Mouse (Mus musculus) forebrain, embryonic 14.5 days (tissue): ENCODE results near the gene Ano6. TPM values are rescaled to one million over a fixed set of nuclear protein-coding genes. Genes with fewer than 3 reads are reported as not detected.
"Not testable (repeated sequence)": the region's sequence is repeated elsewhere in the genome, so short reads cannot be mapped to it uniquely, and the experiment has no call there.

Experiments
- ATAC-seq: fragments of 200-750 bp; cut with Nextera tagmentation; 2 replicates; pipeline ENCODE4 v1.8.0; 2017; ENCODE audit warnings: mild to moderate bottlenecking, moderate library complexity
- DNase-seq: peaks from one replicate; pipeline ENCODE4 v3.0.0-alpha.2; 2015; ENCODE audit warnings: low spot score
- H3K27ac ChIP-seq: fragments of 300-500 bp; sonication (generic); 2 replicates; pipeline ENCODE4 v1.5.1; 2014; ENCODE audit warnings: low read depth, mild to moderate bottlenecking, control low read depth, low read length, moderate library complexity
- H3K27me3 ChIP-seq: fragments of 300-500 bp; sonication (generic); replicated peaks from 2 replicates; pipeline ENCODE4 v1.6.1; 2014; ENCODE audit warnings: low read length, control low read depth, mixed read lengths; ENCODE audit not compliant: control insufficient read depth, insufficient read depth
- H3K36me3 ChIP-seq: fragments of 300-500 bp; sonication (generic); 2 replicates; pipeline ENCODE4 v1.6.1; 2014; ENCODE audit warnings: low read length, control low read depth; ENCODE audit not compliant: control insufficient read depth, insufficient read depth
- H3K4me1 ChIP-seq: fragments of 300-500 bp; sonication (generic); 2 replicates; pipeline ENCODE4 v1.6.1; 2014; ENCODE audit warnings: antibody characterized with exemption, low read length, control low read depth; ENCODE audit not compliant: control insufficient read depth, insufficient read depth
- H3K4me2 ChIP-seq: fragments of 300-500 bp; sonication (generic); 2 replicates; pipeline ENCODE4 v1.6.1; 2014; ENCODE audit warnings: mild to moderate bottlenecking, control low read depth, low read length
- H3K4me3 ChIP-seq: fragments of 300-500 bp; sonication (generic); 2 replicates; pipeline ENCODE4 v1.5.1; 2014; ENCODE audit warnings: low read depth, low read length, control low read depth
- H3K9ac ChIP-seq: fragments of 300-500 bp; sonication (generic); 2 replicates; pipeline ENCODE4 v1.6.1; 2014; ENCODE audit warnings: mild to moderate bottlenecking, low read length, control low read depth, moderate library complexity
- H3K9me3 ChIP-seq: fragments of 300-500 bp; sonication (generic); replicated peaks from 2 replicates; pipeline ENCODE4 v1.6.1; 2016; ENCODE audit warnings: low read length, control low read depth, mixed read lengths; ENCODE audit not compliant: control insufficient read depth
- WGBS: fragments of 180-500 bp; shearing (Covaris S2); extraction: QIAGEN DNeasy Blood & Tissue Kit; methylation state at CpG from one replicate; pipeline ENCODE4 v1.1.7; 2014; 5-methylcytosine and 5-hydroxymethylcytosine counted together
- polyA plus RNA-seq: library from polyadenylated mRNA; unstranded; fragments of >200 nt; fragmentation: Nextera tagmentation; extraction: Ambion mirVana; gene quantifications from 2 replicates; pipeline ENCODE4 v1.2.1, GENCODE M21; 2014

Gene Ano6
- polyA plus RNA-seq, 1 experiment from 2014 or later: 14.6 TPM

GRCm38 (mm10) chr15:95823383-95824306 lies 33.0 kb downstream of the Ano6 start:
- 93% methylated on average over 13 of the region's 13 CpGs for WGBS

GRCm38 (mm10) chr15:95826516-95826915 lies 35.9 kb downstream of the Ano6 start:
- no peaks in the 10 kb centered on the region for H3K9me3 ChIP-seq
- H3K9ac ChIP-seq: no peak overlapping the region
- H3K27me3 ChIP-seq: no peaks in the 10 kb centered on the region
- 91% methylated on average over 13 of the region's 13 CpGs for WGBS
- no peak overlapping the region for H3K4me3 ChIP-seq
- DNase-seq (no peak), ATAC-seq (no peak)
- no peak overlapping the region for H3K4me2 ChIP-seq
- no peaks in the 10 kb centered on the region for H3K36me3 ChIP-seq
- H3K4me1 ChIP-seq: peaks cover 14% of the 10 kb centered on the region
- H3K27ac ChIP-seq: no peak overlapping the region

More at GRCm38 (mm10) chr15:95823383-95824306, 33.0 kb downstream of the Ano6 start:
- H3K9me3 ChIP-seq: no peaks in the 10 kb centered on the region
- H3K4me2 ChIP-seq: no peak overlapping the region
- H3K27ac ChIP-seq: no peak overlapping the region
- DNase-seq: no peak
- no peak overlapping the region for H3K4me3 ChIP-seq
- no peaks in the 10 kb centered on the region for H3K27me3 ChIP-seq
- peaks cover 3% of the 10 kb centered on the region for H3K4me1 ChIP-seq
- no peaks in the 10 kb centered on the region for H3K36me3 ChIP-seq
- ATAC-seq: no peak
- no peak overlapping the region for H3K9ac ChIP-seq

DNA sequence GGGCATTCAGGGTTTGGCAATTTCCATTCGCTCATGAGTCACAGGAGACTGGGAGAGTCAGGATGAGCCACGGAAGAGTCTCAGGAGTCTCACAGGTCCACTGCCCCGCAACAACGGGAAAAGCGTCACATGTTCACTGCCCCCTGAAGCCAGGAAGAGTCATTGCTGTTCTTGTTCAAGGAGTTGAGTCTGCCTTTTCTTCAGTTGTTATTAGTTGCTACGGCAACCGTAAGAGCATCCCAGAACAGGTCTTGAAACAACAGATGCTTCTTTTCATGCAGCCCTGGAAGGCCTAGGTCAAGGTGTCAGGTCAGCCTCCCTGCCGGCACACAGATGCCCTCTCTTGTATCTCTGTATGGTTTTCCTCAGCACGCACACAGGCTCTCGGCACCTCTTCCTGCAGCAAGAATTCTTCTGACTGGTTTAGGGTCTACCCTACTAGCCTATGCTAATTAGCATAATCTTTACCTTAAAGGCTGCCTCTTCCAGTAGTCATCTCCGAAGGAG lies 36.9 kb downstream of the Ano6 start:
- no peak overlapping the region for H3K4me2 ChIP-seq
- ATAC-seq: no peak

GRCm38 (mm10) chr15:95828018-95828646 lies 37.5 kb downstream of the Ano6 start:
- peaks cover 14% of the 10 kb centered on the region for H3K4me1 ChIP-seq
- not testable (repeated sequence) for H3K4me3 ChIP-seq, H3K9me3 ChIP-seq, DNase-seq, H3K36me3 ChIP-seq, H3K4me2 ChIP-seq, H3K9ac ChIP-seq, H3K27ac ChIP-seq, ATAC-seq, H3K27me3 ChIP-seq
- 64% methylated on average over 8 of the region's 8 CpGs for WGBS

More for the DNA sequence above, 36.9 kb downstream of the Ano6 start:
- 49% methylated on average over 11 of the region's 11 CpGs for WGBS
- Histone ChIP-seq H3K9ac (no peak overlapping the region), H3K9me3 (no peaks in the 10 kb centered on the region), H3K4me1 (peaks cover 14% of the 10 kb centered on the region), H3K4me3 (no peak overlapping the region), H3K27me3 (no peaks in the 10 kb centered on the region), H3K36me3 (no peaks in the 10 kb centered on the region), H3K27ac (no peak overlapping the region)
- peak; percentile 25 for DNase-seq

- Histone ChIP-seq H3K27me3 (no peaks in the 10 kb centered on the region), H3K9ac (no peak overlapping the region), H3K36me3 (no peaks in the 10 kb centered on the region), H3K27ac (no peak overlapping the region), H3K4me3 (no peak overlapping the region), H3K4me2 (no peak overlapping the region), H3K4me1 (peaks cover 14% of the 10 kb centered on the region), H3K9me3 (no peaks in the 10 kb centered on the region)
- DNase-seq: peak; percentile 33
- no peak; the same call in 1 of the 2 replicates for ATAC-seq
- WGBS: 37% methylated on average over 10 of the region's 10 CpGs
These were observed 38.1 kb downstream of the Ano6 start for GRCm38 (mm10) chr15:95828647-95829254.

DNA sequence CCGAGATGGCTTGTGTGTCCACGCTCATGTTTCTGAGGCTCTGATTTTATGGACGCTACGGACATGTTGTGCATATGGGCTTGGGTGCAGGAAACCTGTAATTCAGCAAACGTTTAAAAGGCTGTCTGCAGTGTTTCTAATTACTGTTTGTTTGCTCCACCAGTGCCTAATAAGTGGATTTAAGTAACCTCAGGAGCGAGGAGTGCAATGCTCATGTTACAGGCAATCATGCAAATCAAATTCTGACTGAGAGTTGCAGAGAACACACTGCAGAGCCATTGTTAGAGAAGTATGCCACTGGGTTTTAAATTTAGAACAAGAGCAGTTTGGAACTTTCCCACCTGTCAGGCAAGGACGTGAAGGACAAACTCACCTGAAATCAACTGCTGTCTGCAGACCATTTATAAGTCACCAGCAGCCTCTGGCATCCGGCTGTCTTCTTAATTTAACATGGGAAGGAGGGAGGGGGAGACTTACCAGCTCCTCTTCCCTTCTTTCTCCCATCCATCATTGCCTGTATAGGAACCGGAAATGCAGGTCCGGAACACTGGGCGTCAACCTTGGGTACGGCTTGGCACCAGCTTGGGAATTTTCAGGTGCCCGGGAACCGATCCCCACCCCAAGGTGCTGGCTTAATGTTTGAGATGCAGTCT lies 39.0 kb downstream of the Ano6 start:
- H3K4me3 ChIP-seq: no peak overlapping the region
- H3K4me1 ChIP-seq: peaks cover 14% of the 10 kb centered on the region
- DNase-seq (peak; percentile 28), ATAC-seq (no peak)
- no peak overlapping the region for H3K27ac ChIP-seq
- no peaks in the 10 kb centered on the region for H3K9me3 ChIP-seq
- no peaks in the 10 kb centered on the region for H3K36me3 ChIP-seq
- H3K9ac ChIP-seq: no peak overlapping the region
- H3K27me3 ChIP-seq: no peaks in the 10 kb centered on the region
- H3K4me2 ChIP-seq: no peak overlapping the region
- 52% methylated on average over 14 of the region's 14 CpGs for WGBS

DNA sequence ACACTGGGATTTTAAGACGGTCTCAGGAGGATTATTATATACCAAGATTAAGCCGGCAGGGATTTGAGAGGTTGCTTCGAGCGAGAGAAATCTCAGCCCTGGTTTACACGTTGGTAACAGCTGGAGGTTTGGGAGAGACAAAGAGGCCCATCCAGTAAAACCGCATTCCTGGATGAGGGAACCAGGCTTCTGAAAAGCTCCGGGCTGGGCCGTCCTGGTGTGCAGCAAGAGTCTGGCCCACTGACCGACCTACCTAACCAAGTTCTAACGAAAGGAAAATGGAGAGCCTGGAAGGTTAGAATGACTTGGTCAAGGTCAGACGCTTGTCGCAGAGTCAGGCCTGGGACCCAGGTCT lies 39.5 kb downstream of the Ano6 start:
- no peak overlapping the region for H3K4me2 ChIP-seq
- H3K27me3 ChIP-seq: no peaks in the 10 kb centered on the region
- no peaks in the 10 kb centered on the region for H3K36me3 ChIP-seq
- WGBS: 50% methylated on average over 12 of the region's 12 CpGs
- peaks cover 14% of the 10 kb centered on the region for H3K4me1 ChIP-seq
- ATAC-seq (no peak), DNase-seq (no peak)
- H3K27ac ChIP-seq: no peak overlapping the region
- H3K4me3 ChIP-seq: no peak overlapping the region
- H3K9me3 ChIP-seq: no peaks in the 10 kb centered on the region
- no peak overlapping the region for H3K9ac ChIP-seq

DNA sequence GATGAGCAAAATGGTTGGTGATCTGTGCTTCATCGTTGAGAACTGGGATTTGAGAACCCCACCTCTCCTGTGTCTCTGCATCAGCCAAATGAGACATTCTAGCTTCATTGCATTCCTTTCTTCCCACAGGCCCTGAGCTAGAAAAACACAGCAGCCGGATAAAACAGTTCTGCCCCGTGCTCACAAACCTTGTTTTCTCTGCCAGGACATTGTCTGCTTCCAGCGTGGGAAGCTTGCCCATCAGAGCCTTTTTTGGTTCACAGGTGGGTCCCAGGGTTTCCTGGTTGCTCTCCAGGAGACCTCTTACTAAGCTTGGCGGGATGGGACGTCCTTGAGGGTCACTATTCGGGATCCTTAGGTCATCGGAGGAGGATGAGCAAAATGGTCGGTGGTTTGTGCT lies 42.6 kb downstream of the Ano6 start:
- Histone ChIP-seq H3K4me2 (no peak overlapping the region), H3K9ac (no peak overlapping the region), H3K9me3 (no peaks in the 10 kb centered on the region), H3K27ac (no peak overlapping the region), H3K4me1 (peaks cover 11% of the 10 kb centered on the region), H3K36me3 (no peaks in the 10 kb centered on the region), H3K27me3 (no peaks in the 10 kb centered on the region), H3K4me3 (no peak overlapping the region)
- ATAC-seq (no peak), DNase-seq (no peak)
- WGBS: 94% methylated on average over 9 of the region's 9 CpGs
